Mouse (Mus musculus) myocyte (in vitro differentiated cells): ENCODE data around the gene Tiam2. TPM values are rescaled to one million over a fixed set of nuclear protein-coding genes. Genes with fewer than 3 reads are reported as not detected.

Source experiments
- H3K27me3 ChIP-seq: one replicate; pipeline ENCODE4 v1.6.1; 2011; ENCODE audit not compliant: control insufficient read depth, insufficient read depth, insufficient read length
- H3K36me3 ChIP-seq: one replicate; pipeline ENCODE4 v1.6.1; 2011; ENCODE audit not compliant: control insufficient read depth, insufficient read depth
- H3K4me2 ChIP-seq: one replicate; pipeline ENCODE4 v1.6.1; 2011; ENCODE audit warnings: low read depth, control low read depth
- H3K4me3 ChIP-seq: one replicate; pipeline ENCODE4 v1.5.1; 2011; ENCODE audit warnings: mild to moderate bottlenecking, control low read depth, moderate library complexity
- H3K79me2 ChIP-seq: one replicate; pipeline ENCODE4 v1.6.1; 2011; ENCODE audit not compliant: control insufficient read depth, insufficient read depth
- H3ac ChIP-seq: one replicate; pipeline ENCODE4 v1.6.1; 2011; ENCODE audit not compliant: control insufficient read depth, insufficient read length
- CEBPB ChIP-seq: IDR thresholded peaks from 2 replicates; pipeline ENCODE4 v1.6.1; 2011; ENCODE audit warnings: mild to moderate bottlenecking, moderate library complexity; ENCODE audit not compliant: poor library complexity, insufficient read depth, severe bottlenecking
- E2F4 ChIP-seq: IDR thresholded peaks from one replicate; pipeline ENCODE4 v1.6.1; 2011; ENCODE audit warnings: mild to moderate bottlenecking, control low read depth, moderate library complexity; ENCODE audit not compliant: insufficient read depth
- MAX ChIP-seq: IDR thresholded peaks from one replicate; pipeline ENCODE4 v1.6.1; 2011; ENCODE audit warnings: low read depth, mild to moderate bottlenecking, control low read depth
- MYOD1 ChIP-seq, 3 experiments: IDR thresholded peaks; one replicate each; pipeline ENCODE4 v1.6.1; 2011; ENCODE audit warnings: control low read depth in 2 of 3, low read depth in 2 of 3, mild to moderate bottlenecking in 2 of 3, moderate library complexity in 1 of 3; ENCODE audit not compliant: insufficient read length in 2 of 3, control insufficient read depth in 1 of 3
- MYOG ChIP-seq, 3 experiments: IDR thresholded peaks; one replicate each; pipeline ENCODE4 v1.6.1; 2011; ENCODE audit warnings: control low read depth in 2 of 3, low read depth in 2 of 3, mild to moderate bottlenecking in 2 of 3; ENCODE audit not compliant: insufficient read length in 2 of 3, control insufficient read depth in 1 of 3, insufficient read depth in 1 of 3
- POLR2A ChIP-seq: IDR thresholded peaks from one replicate; pipeline ENCODE4 v1.6.1; 2011; ENCODE audit warnings: low read depth, mild to moderate bottlenecking, control low read depth, moderate library complexity; ENCODE audit not compliant: insufficient read length
- POLR2AphosphoS2 ChIP-seq: IDR thresholded peaks from one replicate; pipeline ENCODE4 v1.6.1; 2011; ENCODE audit warnings: low read depth, control low read depth; ENCODE audit not compliant: insufficient read length
- REST ChIP-seq: IDR thresholded peaks from one replicate; pipeline ENCODE4 v1.6.1; 2011; ENCODE audit warnings: mild to moderate bottlenecking, control low read depth, moderate library complexity; ENCODE audit not compliant: insufficient read depth, insufficient read length
- SRF ChIP-seq: IDR thresholded peaks from one replicate; pipeline ENCODE4 v1.6.1; 2011; ENCODE audit warnings: low read depth; ENCODE audit not compliant: control insufficient read depth, insufficient read length
- TCF12 ChIP-seq: IDR thresholded peaks from one replicate; pipeline ENCODE4 v1.6.1; 2011; ENCODE audit warnings: mild to moderate bottlenecking, control low read depth; ENCODE audit not compliant: poor library complexity, insufficient read depth, severe bottlenecking
- TCF3 ChIP-seq: IDR thresholded peaks from one replicate; pipeline ENCODE4 v1.6.1; 2011; ENCODE audit warnings: low read depth, control low read depth; ENCODE audit not compliant: insufficient read length
- USF1 ChIP-seq: IDR thresholded peaks from one replicate; pipeline ENCODE4 v1.6.1; 2011; ENCODE audit warnings: low read depth, mild to moderate bottlenecking, control low read depth, moderate library complexity
- polyA plus RNA-seq: library from polyadenylated mRNA; unstranded; fragments of >200 nt; fragmentation: generic; extraction: Trizol; gene quantifications from one replicate; pipeline ENCODE4 v1.2.1, GENCODE M21; 2012; ENCODE audit warnings: missing spikeins

Gene Tiam2
- polyA plus RNA-seq, 1 experiment = 7.8 TPM

DNA sequence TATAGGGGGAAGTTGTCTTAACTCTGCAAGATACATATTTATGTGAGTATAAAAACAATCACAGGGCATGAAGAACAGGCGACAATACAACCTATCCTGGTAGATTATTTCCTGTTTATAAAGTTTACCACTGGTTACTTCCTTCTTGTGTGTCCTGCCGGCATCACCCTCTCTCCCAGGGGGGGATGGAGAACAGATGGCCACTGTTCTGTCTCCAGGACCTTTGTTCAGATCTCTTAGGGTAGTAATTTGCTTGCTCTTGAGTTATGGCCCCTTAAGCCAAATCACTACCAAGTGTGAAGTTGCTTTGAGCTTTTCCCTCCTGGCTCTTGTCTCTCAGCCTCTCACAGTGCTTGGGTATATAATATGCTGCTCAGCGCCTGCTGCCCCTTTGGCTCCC is 90.0 kb downstream of the Tiam2 start:
- Histone ChIP-seq H3K79me2 (peaks cover under 1% of the 10 kb centered on the region), H3ac (no peak overlapping the region), H3K36me3 (peaks cover 9% of the 10 kb centered on the region), H3K4me3 (no peak overlapping the region), H3K27me3 (no peaks in the 10 kb centered on the region), H3K4me2 (no peak overlapping the region)
- TF ChIP-seq POLR2AphosphoS2 (no peak), MAX (no peak), MYOG (IDR thresholded peaks at IDR 0.05; ENCODE audit: control insufficient read depth in 1 of 3, insufficient read depth in 1 of 3, insufficient read length in 2 of 3, low read depth in 2 of 3) (no peak), SRF (no peak), E2F4 (no peak), TCF3 (no peak)

GRCm38 (mm10) chr17:3419368-3419928 is 93.1 kb downstream of the Tiam2 start:
- H3K4me3 ChIP-seq = no peak overlapping the region
- H3K27me3 ChIP-seq = no peaks in the 10 kb centered on the region
- H3K4me2 ChIP-seq = peak overlapping the region; percentile 63
- peaks cover 4% of the 10 kb centered on the region for H3K79me2 ChIP-seq
- no peak overlapping the region for H3ac ChIP-seq
- no peaks in the 10 kb centered on the region for H3K36me3 ChIP-seq
- TF ChIP-seq MYOD1 (IDR thresholded peaks at IDR 0.05; ENCODE audit: control insufficient read depth in 1 of 3, insufficient read length in 2 of 3, low read depth in 2 of 3) (peak; percentile 85 to 95 (median 87)), POLR2A (no peak), TCF3 (no peak), MYOG (IDR thresholded peaks at IDR 0.05; ENCODE audit: control insufficient read depth in 1 of 3, insufficient read depth in 1 of 3, insufficient read length in 2 of 3, low read depth in 2 of 3) (peak in 1 of 3 experiments; percentile 50), POLR2AphosphoS2 (no peak), TCF12 (peak; percentile 66), CEBPB (peak; percentile 43; the same call in 1 of the 2 replicates), USF1 (no peak), E2F4 (no peak), MAX (no peak)

- Histone ChIP-seq H3K27me3 (no peaks in the 10 kb centered on the region), H3K36me3 (no peaks in the 10 kb centered on the region), H3ac (no peak overlapping the region), H3K4me3 (no peak overlapping the region), H3K4me2 (peak overlapping the region; percentile 63), H3K79me2 (peaks cover 5% of the 10 kb centered on the region)
- TF ChIP-seq POLR2AphosphoS2 (no peak), SRF (no peak), MYOG (IDR thresholded peaks at IDR 0.05; ENCODE audit: control insufficient read depth in 1 of 3, insufficient read depth in 1 of 3, insufficient read length in 2 of 3, low read depth in 2 of 3) (peak in 1 of 3 experiments; percentile 66), MYOD1 (IDR thresholded peaks at IDR 0.05; ENCODE audit: control insufficient read depth in 1 of 3, insufficient read length in 2 of 3, low read depth in 2 of 3) (peak in 2 of 3 experiments; percentile 50 to 71)
Measured at GRCm38 (mm10) chr17:3420148-3420547, 93.8 kb downstream of the Tiam2 start.

DNA sequence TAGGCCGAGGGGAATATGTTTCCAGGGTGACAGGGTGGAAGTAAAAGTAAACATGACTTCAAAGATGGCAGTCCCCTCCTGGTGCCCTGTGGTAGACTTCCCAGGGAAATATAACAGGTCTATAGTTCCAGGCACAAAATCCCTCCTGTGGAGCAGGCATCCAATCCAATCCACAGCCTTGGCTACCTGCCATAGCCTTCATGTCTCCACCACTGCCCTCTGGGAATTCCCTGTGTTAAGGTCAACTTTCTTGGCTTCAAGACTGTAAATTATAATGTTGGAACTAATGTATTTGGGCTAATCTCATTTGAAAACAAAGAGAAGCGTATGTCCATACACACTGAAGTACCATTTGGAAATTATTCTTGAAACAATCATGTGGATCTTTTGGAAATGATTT is 97.0 kb downstream of the Tiam2 start:
- Histone ChIP-seq H3K27me3 (no peaks in the 10 kb centered on the region), H3ac (no peak overlapping the region), H3K4me3 (no peak overlapping the region), H3K4me2 (no peak overlapping the region), H3K36me3 (peaks cover 5% of the 10 kb centered on the region), H3K79me2 (peaks cover 9% of the 10 kb centered on the region)
- TF ChIP-seq MYOD1 (IDR thresholded peaks at IDR 0.05; ENCODE audit: control insufficient read depth in 1 of 3, insufficient read length in 2 of 3, low read depth in 2 of 3) (no peak), REST (no peak), MYOG (IDR thresholded peaks at IDR 0.05; ENCODE audit: control insufficient read depth in 1 of 3, insufficient read depth in 1 of 3, insufficient read length in 2 of 3, low read depth in 2 of 3) (no peak), E2F4 (no peak), USF1 (no peak), SRF (no peak), MAX (no peak), POLR2A (no peak), TCF3 (no peak), POLR2AphosphoS2 (no peak), CEBPB (no peak), TCF12 (no peak)

- Histone ChIP-seq H3K79me2 (peaks cover 5% of the 10 kb centered on the region), H3K4me2 (no peak overlapping the region), H3K36me3 (peaks cover 16% of the 10 kb centered on the region), H3ac (no peak overlapping the region), H3K27me3 (no peaks in the 10 kb centered on the region), H3K4me3 (no peak overlapping the region)
- TF ChIP-seq MAX (no peak), E2F4 (no peak), MYOD1 (IDR thresholded peaks at IDR 0.05; ENCODE audit: control insufficient read depth in 1 of 3, insufficient read length in 2 of 3, low read depth in 2 of 3) (no peak), MYOG (IDR thresholded peaks at IDR 0.05; ENCODE audit: control insufficient read depth in 1 of 3, insufficient read depth in 1 of 3, insufficient read length in 2 of 3, low read depth in 2 of 3) (no peak), POLR2A (no peak), SRF (no peak), POLR2AphosphoS2 (no peak)
Measured at GRCm38 (mm10) chr17:3428659-3429058, 102.3 kb downstream of the Tiam2 start.
